Mouse (Mus musculus) kidney, postnatal 14 days (tissue): ENCODE data around the gene Abhd11.
"Not testable (repeated sequence)": the region's sequence is repeated elsewhere in the genome, so short reads cannot be mapped to it uniquely, and the experiment has no call there.

Experiments
- DNase-seq: peaks from one replicate; pipeline ENCODE4 v3.0.0; 2022; ENCODE audit warnings: mixed read lengths

Gene Abhd11

GRCm38 (mm10) chr5:135008671-135009589 lies at the start of gene Abhd11:
Gene Abhd11 (plus strand): TSS chr5:135009152.
- DNase-seq, result peak; percentile 100

GRCm38 (mm10) chr5:134960430-134960829 lies 48.5 kb upstream of the Abhd11 start:
- no peak for DNase-seq

GRCm38 (mm10) chr5:134961519-134961918 lies 47.4 kb upstream of the Abhd11 start:
- no peak for DNase-seq

GRCm38 (mm10) chr5:134963546-134963945 lies 45.4 kb upstream of the Abhd11 start:
- peak; percentile 70 for DNase-seq

GRCm38 (mm10) chr5:134964655-134965054 lies 44.3 kb upstream of the Abhd11 start:
- not testable (repeated sequence) for DNase-seq

GRCm38 (mm10) chr5:134965473-134965851 lies 43.5 kb upstream of the Abhd11 start:
- peak; percentile 83 for DNase-seq

- DNase-seq, result peak; percentile 63
Measured at GRCm38 (mm10) chr5:134965852-134966821, 42.8 kb upstream of the Abhd11 start.

- DNase-seq, result no peak
Measured at GRCm38 (mm10) chr5:134967164-134967944, 41.6 kb upstream of the Abhd11 start.

- no peak for DNase-seq
Measured at GRCm38 (mm10) chr5:134970671-134971070, 38.3 kb upstream of the Abhd11 start.

- DNase-seq, result no peak
Measured at GRCm38 (mm10) chr5:134973081-134973480, 35.9 kb upstream of the Abhd11 start.

GRCm38 (mm10) chr5:134973526-134973925 lies 35.4 kb upstream of the Abhd11 start:
- no peak for DNase-seq

- no peak for DNase-seq
Measured at GRCm38 (mm10) chr5:134974294-134974693, 34.7 kb upstream of the Abhd11 start.

GRCm38 (mm10) chr5:134974921-134975320 lies 34.0 kb upstream of the Abhd11 start:
- DNase-seq, result no peak

GRCm38 (mm10) chr5:134976164-134976563 lies 32.8 kb upstream of the Abhd11 start:
- DNase-seq, result no peak

- DNase-seq, result no peak
Measured at GRCm38 (mm10) chr5:134976577-134977250, 32.2 kb upstream of the Abhd11 start.

- no peak for DNase-seq
Measured at GRCm38 (mm10) chr5:134977837-134978236, 31.1 kb upstream of the Abhd11 start.

- no peak for DNase-seq
Measured at GRCm38 (mm10) chr5:134981149-134981548, 27.8 kb upstream of the Abhd11 start.

GRCm38 (mm10) chr5:134983111-134983510 lies 25.8 kb upstream of the Abhd11 start:
- DNase-seq, result no peak

- DNase-seq, result no peak
Measured at GRCm38 (mm10) chr5:134983771-134984170, 25.2 kb upstream of the Abhd11 start.

GRCm38 (mm10) chr5:134985633-134986297 lies 23.2 kb upstream of the Abhd11 start, which contains the start of gene Cldn3:
Gene Cldn3 (plus strand): TSS chr5:134986214.
- DNase-seq, result peak; percentile 80
